Mouse (Mus musculus): ENCODE data around the gene Clec2g.

DNA sequence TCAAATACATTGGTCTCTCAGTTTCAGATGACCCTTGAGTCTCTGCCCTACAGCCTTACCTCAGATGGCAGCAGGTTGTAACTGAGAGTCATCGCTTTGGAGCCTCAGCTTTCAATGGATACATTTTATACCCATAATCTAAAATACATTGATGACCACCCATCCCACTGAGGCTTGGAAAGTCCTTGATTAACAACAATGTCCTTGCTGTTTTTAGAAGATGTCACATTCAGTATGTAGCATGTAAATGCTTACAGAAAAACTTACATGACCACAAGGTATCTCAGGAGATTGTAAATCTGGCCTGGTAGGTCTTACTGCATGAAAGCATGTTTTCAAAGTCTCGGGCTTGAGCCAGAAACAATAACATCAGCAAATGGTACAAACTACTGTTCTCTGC is 96.8 kb downstream of the Clec2g start:
- TF ChIP-seq POLR2AphosphoS2 (IDR thresholded peaks at IDR 0.05; ENCODE audit: low read depth, low read length) (no peak), MAZ (IDR thresholded peaks at IDR 0.05; ENCODE audit: low read depth, low read length) (no peak), EP300 (IDR thresholded peaks at IDR 0.05; ENCODE audit: low read length) (no peak), TBP (conservative IDR thresholded peaks at IDR 0.05; ENCODE audit: low read depth, low read length) (no peak), CTCF (conservative IDR thresholded peaks at IDR 0.05 in 1 of 2, IDR thresholded peaks at IDR 0.05 in 1 of 2; ENCODE audit: low read depth in 2 of 2, low read length in 2 of 2) (no peak), HCFC1 (IDR thresholded peaks at IDR 0.05; ENCODE audit: low read depth, low read length) (no peak), ZC3H11A (IDR thresholded peaks at IDR 0.05; ENCODE audit: low read depth, low read length) (no peak), USF1 (IDR thresholded peaks at IDR 0.05; ENCODE audit: low read depth, low read length) (no peak), POLR2A (IDR thresholded peaks at IDR 0.05; ENCODE audit: low read depth, low read length) (no peak), MAX (IDR thresholded peaks at IDR 0.05; ENCODE audit: low read length) (no peak), ZMIZ1 (IDR thresholded peaks at IDR 0.05; ENCODE audit: low read depth, low read length) (no peak), MYC (IDR thresholded peaks at IDR 0.05; ENCODE audit: low read depth, low read length) (no peak), RCOR1 (conservative IDR thresholded peaks at IDR 0.05; ENCODE audit: low read depth, low read length) (no peak)

All from CH12.LX (cell line).